Mouse (Mus musculus) spleen, adult 18-20 months (tissue): Measurements from ENCODE around the gene Vmn1r122.
"Not testable (repeated sequence)": the region's sequence is repeated elsewhere in the genome, so short reads cannot be mapped to it uniquely, and the experiment has no call there.

Experiments
- DNase-seq, 2 experiments: peaks; one replicate each; pipeline ENCODE4 v3.0.0; 2022; ENCODE audit warnings: mixed read lengths in 2 of 2

The Vmn1r122 gene

DNA sequence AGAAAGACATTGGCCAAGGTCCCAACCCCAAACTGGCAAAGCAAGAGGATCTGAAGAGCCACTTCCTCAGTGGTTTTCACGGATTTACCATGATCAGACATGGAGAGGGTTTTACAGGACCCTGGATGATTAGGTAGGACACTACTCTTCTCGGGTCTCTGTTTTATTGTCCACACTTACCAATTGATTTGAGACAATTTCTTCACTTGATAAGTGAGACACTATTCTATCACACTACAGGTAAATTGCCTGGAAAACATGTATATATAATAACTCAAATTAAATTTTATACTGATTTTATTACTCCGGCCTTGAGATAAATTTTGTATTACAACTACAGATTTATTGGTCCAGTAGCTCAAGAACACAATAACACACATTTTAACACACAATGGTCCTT is at the start of gene Vmn1r122:
Gene Vmn1r122 (minus strand): TSS at position 101 of the 400 bp plus-strand sequence.
- DNase-seq: not testable (repeated sequence)

DNA sequence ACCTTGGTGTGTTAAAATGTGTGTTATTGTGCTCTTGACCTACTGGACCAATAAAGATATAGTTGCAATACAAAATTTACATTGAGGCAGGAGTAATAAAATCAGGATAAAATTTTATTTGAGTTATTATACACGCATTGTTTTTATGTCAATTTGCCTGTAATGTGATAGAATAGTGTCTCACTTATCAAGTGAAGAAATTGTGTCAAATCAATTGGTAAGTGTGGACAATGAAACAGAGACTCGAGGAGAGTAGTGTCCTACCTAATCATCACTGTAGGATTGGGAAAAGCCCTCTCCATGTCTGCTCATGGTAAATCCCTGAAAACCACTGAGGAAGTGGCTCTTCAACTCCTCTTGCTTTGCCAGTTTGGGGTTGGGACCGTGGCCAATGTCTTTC is 28.0 kb upstream of the Vmn1r122 start, which contains the start of gene Vmn1r123:
Gene Vmn1r123 (plus strand): TSS at position 301 of the 400 bp plus-strand sequence.
- not testable (repeated sequence) for DNase-seq

DNA sequence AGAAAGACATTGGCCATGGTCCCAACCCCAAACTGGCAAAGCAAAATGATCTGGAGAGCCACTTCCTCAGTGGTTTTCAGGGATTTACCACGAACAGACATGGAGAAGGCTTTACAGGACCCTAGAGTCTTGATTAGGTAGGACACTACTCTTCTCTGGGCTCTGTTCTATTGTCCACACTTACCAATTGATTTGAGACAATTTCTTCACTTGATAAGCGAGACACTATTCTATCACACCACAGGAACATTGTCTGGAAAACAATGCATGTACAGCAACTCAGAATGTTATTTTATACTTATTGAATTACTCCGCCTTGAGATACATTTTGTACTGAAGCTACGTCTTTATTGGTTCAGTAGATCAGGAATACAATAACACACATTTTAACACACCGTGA is 35.5 kb downstream of the Vmn1r122 start, which contains the start of gene Vmn1r121:
Gene Vmn1r121 (minus strand): TSS at position 101 of the 400 bp plus-strand sequence.
- not testable (repeated sequence) for DNase-seq
